Mouse (Mus musculus) liver, embryonic 14.5 days (tissue): ENCODE results near the gene Bin2. TPM values are rescaled to one million over a fixed set of nuclear protein-coding genes. Genes with fewer than 3 reads are reported as not detected.

Source experiments
- ATAC-seq: fragments of 200-750 bp; cut with Nextera tagmentation; 2 replicates; pipeline ENCODE4 v1.8.0; 2017; ENCODE audit warnings: moderate number of reproducible peaks, mild to moderate bottlenecking, moderate library complexity; ENCODE audit not compliant: insufficient read depth
- DNase-seq, 3 experiments: peaks; one replicate each; pipeline ENCODE4 v3.0.0-alpha.2; 2012 to 2013; ENCODE audit warnings: low read depth in 3 of 3, low spot score in 3 of 3
- H3K27ac ChIP-seq: fragments of 300-500 bp; sonication (generic); 2 replicates; pipeline ENCODE4 v1.5.1; 2014; ENCODE audit warnings: moderate library complexity, mild to moderate bottlenecking, control low read depth, inconsistent platforms
- H3K27me3 ChIP-seq: fragments of 300-500 bp; sonication (generic); 2 replicates; pipeline ENCODE4 v1.6.1; 2014; ENCODE audit warnings: mild to moderate bottlenecking, low read length, moderate library complexity; ENCODE audit not compliant: control insufficient read depth, insufficient read depth
- H3K36me3 ChIP-seq: fragments of 300-500 bp; sonication (generic); replicated peaks from 2 replicates; pipeline ENCODE4 v1.6.1; 2014; ENCODE audit warnings: low read depth; ENCODE audit not compliant: control insufficient read depth, insufficient read depth
- H3K4me1 ChIP-seq, 2 experiments: fragments of 200-500 bp in 1 of 2; fragments of 300-500 bp in 1 of 2; sonication (generic) in 1 of 2; replicated peaks; 2 replicates each; pipeline ENCODE4 v1.6.1; 2012 to 2014; ENCODE audit warnings: antibody characterized with exemption in 1 of 2, inconsistent platforms in 1 of 2, low read length in 1 of 2; ENCODE audit not compliant: control insufficient read depth in 2 of 2, insufficient read depth in 2 of 2
- H3K4me2 ChIP-seq: fragments of 300-500 bp; sonication (generic); 2 replicates; pipeline ENCODE4 v1.6.1; 2014; ENCODE audit warnings: low read depth, mild to moderate bottlenecking, control low read depth, moderate library complexity
- H3K4me3 ChIP-seq, 2 experiments: fragments of 200-500 bp in 1 of 2; fragments of 300-500 bp in 1 of 2; sonication (generic) in 1 of 2; 2 replicates each; pipeline ENCODE4 v1.5.1; 2012 to 2014; ENCODE audit warnings: low read depth in 2 of 2, low read length in 2 of 2, mild to moderate bottlenecking in 2 of 2, control low read depth in 1 of 2, inconsistent platforms in 1 of 2, moderate library complexity in 1 of 2; ENCODE audit not compliant: insufficient read depth in 1 of 2
- H3K9ac ChIP-seq: fragments of 300-500 bp; sonication (generic); replicated peaks from 2 replicates; pipeline ENCODE4 v1.6.1; 2014; ENCODE audit warnings: mild to moderate bottlenecking, control low read depth, moderate library complexity
- H3K9me3 ChIP-seq: fragments of 300-500 bp; sonication (generic); 2 replicates; pipeline ENCODE4 v1.6.1; 2016; ENCODE audit warnings: low read length, mixed read lengths; ENCODE audit not compliant: control insufficient read depth
- CTCF ChIP-seq: IDR thresholded peaks from 2 replicates; pipeline ENCODE4 v1.5.1; 2016; ENCODE audit warnings: antibody characterized with exemption, low read depth, control low read depth
- EP300 ChIP-seq: IDR thresholded peaks from 2 replicates; pipeline ENCODE4 v1.6.1; 2016; ENCODE audit warnings: antibody characterized with exemption, low read depth
- WGBS: fragments of 180-500 bp; shearing (Covaris S2); extraction: QIAGEN DNeasy Blood & Tissue Kit; methylation state at CpG from one replicate; pipeline ENCODE4 v1.1.7; 2014; ENCODE audit not compliant: insufficient replicate concordance; 5-methylcytosine and 5-hydroxymethylcytosine counted together
- polyA plus RNA-seq, 2 experiments: library from polyadenylated mRNA; depleted of rRNA in 1 of 2; stranded (reverse) in 1 of 2; unstranded in 1 of 2; fragments of >200 nt; fragmentation: Nextera tagmentation in 1 of 2; extraction: Ambion mirVana in 1 of 2; gene quantifications; 2 replicates each; pipeline versions ENCODE4 v1.2.1 to v1.2.3; 2012 to 2014

The Bin2 gene
- polyA plus RNA-seq (2012; rRNA removed) (16.5 and 17.5 TPM in 2 replicates), polyA plus RNA-seq (2014; fragmentation: Nextera tagmentation; extraction: Ambion mirVana) (12.7 and 15.2 TPM in 2 replicates)

- peak; percentile 40 to 54 (median 47) for DNase-seq
- H3K36me3 ChIP-seq = no peaks in the 10 kb centered on the region
- peak within 1 kb of the TSS; percentile 76 for H3K9ac ChIP-seq
- no peak for TF ChIP-seq CTCF
- no peak for TF ChIP-seq EP300
- peak; percentile 58 for ATAC-seq
- H3K4me1 ChIP-seq = peaks cover 11 to 54% of the 10 kb centered on the region in 2 experiments
- peak within 1 kb of the TSS; percentile 71 for H3K4me2 ChIP-seq
- no peaks in the 10 kb centered on the region for H3K27me3 ChIP-seq
- H3K27ac ChIP-seq = no peak within 1 kb of the TSS
- WGBS = 15% methylated on average over 20 of the region's 20 CpGs
- peak within 1 kb of the TSS; percentile 65 to 67 for H3K4me3 ChIP-seq
- no peaks in the 10 kb centered on the region for H3K9me3 ChIP-seq
Measured at GRCm38 (mm10) chr15:100669337-100669736, at the start of gene Bin2. Gene Bin2, minus strand, starts transcription at chr15:100669553.

DNA sequence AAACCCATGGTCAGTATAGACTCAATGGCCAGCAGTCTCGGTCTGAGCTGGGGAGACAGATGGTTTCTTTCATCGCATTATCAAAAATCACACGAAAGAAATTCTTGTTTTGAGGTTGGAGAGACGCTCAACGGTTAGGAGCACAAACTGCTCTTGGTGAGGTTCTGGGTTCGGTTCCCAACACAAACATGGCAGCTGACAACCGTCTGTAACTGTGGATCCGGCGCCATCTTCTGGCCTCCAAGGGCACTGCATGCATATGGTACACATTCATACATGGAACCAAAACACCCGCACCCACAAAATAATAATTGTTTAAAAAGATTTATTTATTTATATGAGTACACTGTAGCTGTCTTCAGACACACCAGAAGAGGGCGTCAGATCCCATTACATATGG, 49.2 kb upstream of the Bin2 start:
- no peak overlapping the region for H3K4me3 ChIP-seq
- 71% methylated on average over 11 of the region's 11 CpGs for WGBS
- H3K4me1 ChIP-seq = no peaks in the 10 kb centered on the region
- no peaks in the 10 kb centered on the region for H3K27me3 ChIP-seq
- H3K36me3 ChIP-seq = no peaks in the 10 kb centered on the region
- no peak overlapping the region for H3K27ac ChIP-seq
- H3K9ac ChIP-seq = no peak overlapping the region
- no peaks in the 10 kb centered on the region for H3K9me3 ChIP-seq
- ATAC-seq (no peak), DNase-seq (no peak)
- TF ChIP-seq CTCF (peak; percentile 70), EP300 (no peak)
- no peak overlapping the region for H3K4me2 ChIP-seq

DNA sequence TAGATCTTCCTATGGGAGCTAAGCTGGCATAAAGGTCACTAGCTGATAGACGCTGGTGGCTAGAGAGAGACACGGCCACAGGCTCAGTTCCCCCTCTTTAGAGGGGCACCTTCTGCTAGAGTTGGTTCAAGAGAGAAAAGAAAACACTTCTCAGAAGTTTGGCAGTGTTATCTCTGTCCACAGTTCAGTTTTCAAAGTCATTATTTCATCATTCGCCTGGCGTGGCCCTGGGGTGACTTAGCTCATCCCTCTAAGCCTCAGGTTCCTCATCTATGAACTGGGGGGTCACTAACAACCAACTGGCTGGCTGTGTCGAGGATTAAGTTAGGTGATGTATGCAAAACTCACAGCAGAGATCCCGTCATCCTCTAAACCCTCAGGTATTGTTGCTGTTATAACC, 48.6 kb upstream of the Bin2 start:
- WGBS = 32% methylated on average over 6 of the region's 6 CpGs
- Histone ChIP-seq H3K36me3 (no peaks in the 10 kb centered on the region), H3K27ac (no peak overlapping the region), H3K9ac (no peak overlapping the region), H3K27me3 (no peaks in the 10 kb centered on the region), H3K4me2 (no peak overlapping the region), H3K9me3 (no peaks in the 10 kb centered on the region), H3K4me3 (no peak overlapping the region), H3K4me1 (no peaks in the 10 kb centered on the region)
- TF ChIP-seq CTCF (no peak), EP300 (no peak)
- no peak for DNase-seq
- ATAC-seq = no peak

DNA sequence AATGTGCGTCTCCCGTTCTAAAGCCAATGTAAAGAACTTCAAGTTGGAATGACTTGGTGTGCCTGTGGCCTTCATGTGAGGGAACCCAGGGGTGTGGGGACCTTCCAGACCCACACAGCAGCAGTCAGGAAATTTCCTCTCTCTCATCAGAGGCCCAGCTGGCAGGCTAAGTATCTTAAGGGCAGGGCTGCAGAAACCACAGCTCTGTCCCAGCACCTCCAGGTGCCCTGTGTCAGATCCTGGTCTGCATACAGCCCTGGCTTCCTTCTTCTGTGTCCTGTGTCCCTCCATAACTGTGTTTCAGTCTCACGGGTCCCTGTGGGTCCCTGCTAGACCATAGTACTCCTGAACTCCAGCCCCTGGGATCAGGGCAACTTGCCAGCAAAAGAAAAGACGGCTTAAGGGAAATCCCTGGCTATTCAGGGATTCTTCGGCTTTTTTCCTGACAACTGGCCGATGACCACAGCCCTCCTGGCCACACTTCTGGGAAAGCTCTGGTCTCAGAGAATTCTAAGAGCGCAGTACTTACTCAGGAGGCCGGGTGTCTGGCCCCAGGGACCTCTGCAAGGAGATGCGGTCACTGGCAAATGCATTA, 46.1 kb upstream of the Bin2 start:
- H3K4me3 ChIP-seq = no peak overlapping the region
- H3K36me3 ChIP-seq = no peaks in the 10 kb centered on the region
- ATAC-seq (no peak), DNase-seq (no peak)
- no peak overlapping the region for H3K4me2 ChIP-seq
- TF ChIP-seq CTCF = no peak
- 73% methylated on average over 9 of the region's 9 CpGs for WGBS
- no peaks in the 10 kb centered on the region for H3K4me1 ChIP-seq
- H3K27me3 ChIP-seq = no peaks in the 10 kb centered on the region
- H3K27ac ChIP-seq = no peak overlapping the region
- H3K9ac ChIP-seq = no peak overlapping the region
- no peaks in the 10 kb centered on the region for H3K9me3 ChIP-seq

GRCm38 (mm10) chr15:100714470-100714869, 45.1 kb upstream of the Bin2 start:
- no peak overlapping the region for H3K4me2 ChIP-seq
- no peak for TF ChIP-seq EP300
- no peak for TF ChIP-seq CTCF
- H3K9me3 ChIP-seq = no peaks in the 10 kb centered on the region
- DNase-seq = no peak
- ATAC-seq = no peak
- H3K9ac ChIP-seq = no peak overlapping the region
- no peak overlapping the region for H3K27ac ChIP-seq
- H3K27me3 ChIP-seq = no peaks in the 10 kb centered on the region
- H3K4me3 ChIP-seq = no peak overlapping the region
- WGBS = 74% methylated on average over 8 of the region's 8 CpGs
- no peaks in the 10 kb centered on the region for H3K4me1 ChIP-seq
- no peaks in the 10 kb centered on the region for H3K36me3 ChIP-seq
